Mouse (Mus musculus) layer of hippocampus, adult 9-10 months (tissue): Measurements from ENCODE around the gene Cdc42bpg.

Experiments
- DNase-seq: peaks from one replicate; pipeline ENCODE4 v3.0.0; 2022; ENCODE audit warnings: low spot score

Gene Cdc42bpg

GRCm38 (mm10) chr19:6306137-6306551, at the start of gene Cdc42bpg:
TSS of gene Cdc42bpg (plus strand) at chr19:6306456.
- no peak for DNase-seq

- no peak for DNase-seq
These were observed 45.8 kb upstream of the Cdc42bpg start for GRCm38 (mm10) chr19:6260428-6260827.

- DNase-seq: no peak
These were observed 45.3 kb upstream of the Cdc42bpg start for GRCm38 (mm10) chr19:6260946-6261345.

GRCm38 (mm10) chr19:6261379-6261778, 44.9 kb upstream of the Cdc42bpg start:
- no peak for DNase-seq

GRCm38 (mm10) chr19:6262222-6262621, 44.0 kb upstream of the Cdc42bpg start:
- DNase-seq: no peak

GRCm38 (mm10) chr19:6262839-6263433, 43.3 kb upstream of the Cdc42bpg start:
- no peak for DNase-seq

GRCm38 (mm10) chr19:6264200-6264599, 42.1 kb upstream of the Cdc42bpg start:
- no peak for DNase-seq

GRCm38 (mm10) chr19:6264945-6265344, 41.3 kb upstream of the Cdc42bpg start:
- no peak for DNase-seq

- DNase-seq: no peak
These were observed 40.5 kb upstream of the Cdc42bpg start for GRCm38 (mm10) chr19:6265727-6266182.

- DNase-seq: no peak
These were observed 38.7 kb upstream of the Cdc42bpg start for GRCm38 (mm10) chr19:6267306-6268169.

- DNase-seq: peak; percentile 77
These were observed 38.1 kb upstream of the Cdc42bpg start for GRCm38 (mm10) chr19:6268170-6268528.

GRCm38 (mm10) chr19:6268670-6269132, 37.6 kb upstream of the Cdc42bpg start:
- no peak for DNase-seq

GRCm38 (mm10) chr19:6269798-6270475, 36.3 kb upstream of the Cdc42bpg start:
- DNase-seq: no peak

- DNase-seq: no peak
These were observed 35.6 kb upstream of the Cdc42bpg start for GRCm38 (mm10) chr19:6270661-6271060.

- DNase-seq: no peak
These were observed 35.0 kb upstream of the Cdc42bpg start for GRCm38 (mm10) chr19:6271206-6271605.

- no peak for DNase-seq
These were observed 34.2 kb upstream of the Cdc42bpg start for GRCm38 (mm10) chr19:6272053-6272452.

GRCm38 (mm10) chr19:6272738-6273137, 33.5 kb upstream of the Cdc42bpg start:
- peak; percentile 54 for DNase-seq

- DNase-seq: no peak
These were observed 32.7 kb upstream of the Cdc42bpg start for GRCm38 (mm10) chr19:6273592-6273991.

- no peak for DNase-seq
These were observed 32.2 kb upstream of the Cdc42bpg start for GRCm38 (mm10) chr19:6273998-6274608.

GRCm38 (mm10) chr19:6275740-6276389, 30.4 kb upstream of the Cdc42bpg start:
- no peak for DNase-seq
